Comparison of ENCODE assay signal across 8 mouse cellular contexts in the genomic region with DNA sequence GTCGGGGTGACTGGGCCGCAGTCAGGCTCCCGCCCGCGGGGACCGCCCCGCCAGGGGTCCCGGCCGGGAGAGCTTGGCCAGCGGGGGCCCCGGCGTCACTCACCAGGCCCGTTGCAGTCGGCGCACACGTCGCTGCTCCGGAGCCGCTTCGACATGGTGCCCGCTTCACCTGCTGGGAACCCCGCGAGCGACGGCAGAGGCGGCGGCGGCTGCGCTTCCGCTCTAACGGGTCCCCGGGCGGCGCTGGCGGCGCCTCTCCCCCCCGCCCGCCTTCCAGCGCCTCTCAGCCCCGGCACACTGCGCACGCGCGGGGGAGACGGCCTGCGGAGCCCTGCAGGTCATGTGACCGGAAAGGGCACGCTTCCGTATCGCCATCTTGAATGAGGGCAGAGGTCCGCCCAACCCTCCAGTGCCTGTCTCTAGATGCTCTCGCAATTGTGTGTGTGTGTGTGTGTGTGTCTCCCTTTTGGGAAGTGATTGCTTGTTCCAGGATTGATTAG. TPM values are rescaled to one million over a fixed set of nuclear protein-coding genes. Genes with fewer than 3 reads are reported as not detected.
DNase-seq lines count a peak whose midpoint lies in the region; ATAC-seq and TF ChIP-seq lines count a peak whose summit lies in the region.

No protein-coding gene starts in this region.

- no peaks in the 10 kb centered on the region for H3K9me3 ChIP-seq in ES-Bruce4 (replicated peaks; ENCODE audit: control insufficient read depth, insufficient read depth, low read length, poor library complexity, severe bottlenecking)
- no peaks in the 10 kb centered on the region for H3K9me3 ChIP-seq in forebrain, embryonic 13.5 days (replicated peaks)
- no peaks in the 10 kb centered on the region for H3K9me3 ChIP-seq in liver, postnatal 0 days (ENCODE audit: low read length)
- H3K9me3 ChIP-seq in neural tube, embryonic 14.5 days (ENCODE audit: control insufficient read depth, low read length): no peaks in the 10 kb centered on the region

- ATAC-seq in cerebellum, adult (ENCODE audit: insufficient number of reproducible peaks, low FRiP score, low TSS enrichment): peak; percentile 59; the same call in 1 of the 2 replicates
- ATAC-seq in forebrain, embryonic 13.5 days: peak; percentile 86
- peak; percentile 79 for ATAC-seq in liver, postnatal 0 days
- ATAC-seq in neural tube, embryonic 14.5 days (ENCODE audit: low read depth): peak; percentile 73

- under 1% methylated on average over 52 of the region's 52 CpGs for WGBS in forebrain, embryonic 13.5 days
- WGBS in large intestine, adult 2 months: under 1% methylated on average over 52 of the region's 52 CpGs
- WGBS in liver, postnatal 0 days (ENCODE audit: insufficient replicate concordance): under 1% methylated on average over 25 of the region's 52 CpGs
- WGBS in neural tube, embryonic 14.5 days: under 1% methylated on average over 34 of the region's 52 CpGs

- H3K9ac ChIP-seq in ES-Bruce4 (ENCODE audit: low read depth, poor library complexity, severe bottlenecking): peak overlapping the region; percentile 89
- H3K9ac ChIP-seq in forebrain, embryonic 13.5 days: peak overlapping the region; percentile 97
- peak overlapping the region; percentile 97 for H3K9ac ChIP-seq in liver, postnatal 0 days (replicated peaks)
- peak overlapping the region; percentile 97 for H3K9ac ChIP-seq in neural tube, embryonic 14.5 days (replicated peaks; ENCODE audit: low read depth, low read length)

- peak; percentile 98 for DNase-seq in heart, postnatal 10 days
- peak; percentile 94 for DNase-seq in large intestine, adult 2 months (ENCODE audit: low read depth, low spot score)
- peak; percentile 97 for DNase-seq in liver, postnatal 0 days
- peak; percentile 98 for DNase-seq in testis, postnatal 10 days (ENCODE audit: low spot score)

- no peak overlapping the region for H3K27ac ChIP-seq in ES-Bruce4 (ENCODE audit: insufficient read depth, low read length)
- peak overlapping the region; percentile 93 for H3K27ac ChIP-seq in forebrain, embryonic 13.5 days
- H3K27ac ChIP-seq in liver, postnatal 0 days (ENCODE audit: low read depth): peak overlapping the region; percentile 96
- peak overlapping the region; percentile 94 for H3K27ac ChIP-seq in neural tube, embryonic 14.5 days (ENCODE audit: low read depth, low read length)

- 0 out of 2 replicates have a peak, but pooled peaks have one; percentile 39 for TF ChIP-seq EP300 in ES-Bruce4 (IDR thresholded peaks at IDR 0.05; ENCODE audit: insufficient read depth, low read depth, low read length)
- no peak for TF ChIP-seq EP300 in liver, postnatal 0 days (IDR thresholded peaks at IDR 0.05; ENCODE audit: low read depth)

- no peak for TF ChIP-seq POLR2A in ES-Bruce4 (IDR thresholded peaks at IDR 0.05; ENCODE audit: insufficient read depth, low read length)

- no peaks in the 10 kb centered on the region for H3K36me3 ChIP-seq in ES-Bruce4 (ENCODE audit: control insufficient read depth, insufficient read depth, low read length, poor library complexity, severe bottlenecking)
- no peaks in the 10 kb centered on the region for H3K36me3 ChIP-seq in forebrain, embryonic 13.5 days (ENCODE audit: poor library complexity, severe bottlenecking)
- no peaks in the 10 kb centered on the region; the same call in 1 of the 2 replicates for H3K36me3 ChIP-seq in liver, postnatal 0 days (replicated peaks; ENCODE audit: insufficient read depth, low read length)
- H3K36me3 ChIP-seq in neural tube, embryonic 14.5 days (ENCODE audit: control insufficient read depth, insufficient read depth, low read length): no peaks in the 10 kb centered on the region

- peak overlapping the region; percentile 88 for H3K4me2 ChIP-seq in forebrain, embryonic 13.5 days
- H3K4me2 ChIP-seq in liver, postnatal 0 days (ENCODE audit: low read depth, low read length): peak overlapping the region; percentile 92
- H3K4me2 ChIP-seq in neural tube, embryonic 14.5 days (ENCODE audit: low read depth, low read length): peak overlapping the region; percentile 59

- peak overlapping the region; percentile 81 for H3K4me3 ChIP-seq in ES-Bruce4 (ENCODE audit: low read depth, low read length)
- H3K4me3 ChIP-seq in forebrain, embryonic 13.5 days: peak overlapping the region; percentile 98
- H3K4me3 ChIP-seq in liver, postnatal 0 days (ENCODE audit: low read depth, low read length): peak overlapping the region; percentile 96
- peak overlapping the region; percentile 100 for H3K4me3 ChIP-seq in neural tube, embryonic 14.5 days (ENCODE audit: low read depth, low read length)

- no peaks in the 10 kb centered on the region for H3K4me1 ChIP-seq in ES-Bruce4 (ENCODE audit: control insufficient read depth, insufficient read depth, low read length)
- peaks cover 52% of the 10 kb centered on the region for H3K4me1 ChIP-seq in forebrain, embryonic 13.5 days
- H3K4me1 ChIP-seq in liver, postnatal 0 days (ENCODE audit: insufficient read depth): peaks cover 40% of the 10 kb centered on the region
- H3K4me1 ChIP-seq in neural tube, embryonic 14.5 days (ENCODE audit: control insufficient read depth, insufficient read depth, low read length): peaks cover 31% of the 10 kb centered on the region

- TF ChIP-seq CTCF in ES-Bruce4 (IDR thresholded peaks at IDR 0.05; ENCODE audit: low read depth, low read length): no peak
- no peak for TF ChIP-seq CTCF in liver, postnatal 0 days (IDR thresholded peaks at IDR 0.05; ENCODE audit: low read depth)

- no peaks in the 10 kb centered on the region for H3K27me3 ChIP-seq in ES-Bruce4 (ENCODE audit: control insufficient read depth, insufficient read depth, low read length, poor library complexity, severe bottlenecking)
- H3K27me3 ChIP-seq in forebrain, embryonic 13.5 days: no peaks in the 10 kb centered on the region
- H3K27me3 ChIP-seq in liver, postnatal 0 days (ENCODE audit: insufficient read depth, low read length): no peaks in the 10 kb centered on the region
- H3K27me3 ChIP-seq in neural tube, embryonic 14.5 days (ENCODE audit: control insufficient read depth, insufficient read depth, low read length): peaks cover 3% of the 10 kb centered on the region; the same call in 1 of the 2 replicates

- intact Hi-C loops in heart, postnatal 10 days (cut with DNase I): loop anchor here (2.0 to 5.0 kb wide), 2 partner anchors 34 to 66 kb away; a partner anchor contains a TSS

RNA-seq across cellular contexts. Expression of a gene that starts 1.2 kb away (rescaled TPM):
- polyA plus RNA-seq in ES-Bruce4 (2011; ENCODE audit: insufficient read depth, insufficient read length, low read depth, missing spikeins): 70.6 and 71.8 TPM in 2 replicates
- polyA plus RNA-seq in forebrain, embryonic 13.5 days (2015; fragmentation: Nextera tagmentation; extraction: Ambion mirVana): 26.8 and 30.0 TPM in 2 replicates
- total RNA-seq in heart, postnatal 10 days (2021): 10 to 100 TPM; 54.4 to 55.6 TPM
- polyA plus RNA-seq in large intestine, adult 2 months (2012; rRNA removed): 98.4 and 131 TPM in 2 replicates
- polyA plus RNA-seq in liver, postnatal 0 days (2015; fragmentation: Nextera tagmentation; extraction: Ambion mirVana): 26.7 TPM in 2 replicates
- 38.8 and 52.1 TPM in 2 replicates for polyA plus RNA-seq in neural tube, embryonic 14.5 days (2014; fragmentation: Nextera tagmentation; extraction: Ambion mirVana)

RNA-seq across cellular contexts. Expression of a gene that starts 2.1 kb away (rescaled TPM):
- polyA plus RNA-seq in ES-Bruce4 (2011; ENCODE audit: insufficient read depth, insufficient read length, low read depth, missing spikeins): 42.0 and 43.6 TPM in 2 replicates
- polyA plus RNA-seq in forebrain, embryonic 13.5 days (2015; fragmentation: Nextera tagmentation; extraction: Ambion mirVana): 41.2 and 45.3 TPM in 2 replicates
- 10 to 100 TPM; 48.0 to 52.2 TPM for total RNA-seq in heart, postnatal 10 days (2021)
- polyA plus RNA-seq in large intestine, adult 2 months (2012; rRNA removed): 23.1 and 29.7 TPM in 2 replicates
- 10.5 and 11.1 TPM in 2 replicates for polyA plus RNA-seq in liver, postnatal 0 days (2015; fragmentation: Nextera tagmentation; extraction: Ambion mirVana)
- 53.1 and 60.3 TPM in 2 replicates for polyA plus RNA-seq in neural tube, embryonic 14.5 days (2014; fragmentation: Nextera tagmentation; extraction: Ambion mirVana)

RNA-seq across cellular contexts. Expression of a gene that starts 50.0 kb away (rescaled TPM):
- polyA plus RNA-seq in ES-Bruce4 (2011; ENCODE audit: insufficient read depth, insufficient read length, low read depth, missing spikeins): 36.3 and 40.7 TPM in 2 replicates
- 184 and 195 TPM in 2 replicates for polyA plus RNA-seq in forebrain, embryonic 13.5 days (2015; fragmentation: Nextera tagmentation; extraction: Ambion mirVana)
- 10 to 100 TPM; 15.5 to 17.8 TPM for total RNA-seq in heart, postnatal 10 days (2021)
- 14.6 and 17.6 TPM in 2 replicates for polyA plus RNA-seq in large intestine, adult 2 months (2012; rRNA removed)
- 31.2 and 32.5 TPM in 2 replicates for polyA plus RNA-seq in liver, postnatal 0 days (2015; fragmentation: Nextera tagmentation; extraction: Ambion mirVana)
- 298 and 351 TPM in 2 replicates for polyA plus RNA-seq in neural tube, embryonic 14.5 days (2014; fragmentation: Nextera tagmentation; extraction: Ambion mirVana)
